Mouse (Mus musculus) myocyte (in vitro differentiated cells): ENCODE results near the gene Gtf3c5. TPM values are rescaled to one million over a fixed set of nuclear protein-coding genes. Genes with fewer than 3 reads are reported as not detected.

Experiments
- H3K27me3 ChIP-seq: one replicate; pipeline ENCODE4 v1.6.1; 2011; ENCODE audit not compliant: control insufficient read depth, insufficient read depth, insufficient read length
- H3K36me3 ChIP-seq: one replicate; pipeline ENCODE4 v1.6.1; 2011; ENCODE audit not compliant: control insufficient read depth, insufficient read depth
- H3K4me2 ChIP-seq: one replicate; pipeline ENCODE4 v1.6.1; 2011; ENCODE audit warnings: low read depth, control low read depth
- H3K4me3 ChIP-seq: one replicate; pipeline ENCODE4 v1.5.1; 2011; ENCODE audit warnings: mild to moderate bottlenecking, control low read depth, moderate library complexity
- H3K79me2 ChIP-seq: one replicate; pipeline ENCODE4 v1.6.1; 2011; ENCODE audit not compliant: control insufficient read depth, insufficient read depth
- H3ac ChIP-seq: one replicate; pipeline ENCODE4 v1.6.1; 2011; ENCODE audit not compliant: control insufficient read depth, insufficient read length
- CEBPB ChIP-seq: IDR thresholded peaks from 2 replicates; pipeline ENCODE4 v1.6.1; 2011; ENCODE audit warnings: mild to moderate bottlenecking, moderate library complexity; ENCODE audit not compliant: poor library complexity, insufficient read depth, severe bottlenecking
- E2F4 ChIP-seq: IDR thresholded peaks from one replicate; pipeline ENCODE4 v1.6.1; 2011; ENCODE audit warnings: mild to moderate bottlenecking, control low read depth, moderate library complexity; ENCODE audit not compliant: insufficient read depth
- MAX ChIP-seq: IDR thresholded peaks from one replicate; pipeline ENCODE4 v1.6.1; 2011; ENCODE audit warnings: low read depth, mild to moderate bottlenecking, control low read depth
- MYOD1 ChIP-seq, 3 experiments: IDR thresholded peaks; one replicate each; pipeline ENCODE4 v1.6.1; 2011; ENCODE audit warnings: control low read depth in 2 of 3, low read depth in 2 of 3, mild to moderate bottlenecking in 2 of 3, moderate library complexity in 1 of 3; ENCODE audit not compliant: insufficient read length in 2 of 3, control insufficient read depth in 1 of 3
- MYOG ChIP-seq, 3 experiments: IDR thresholded peaks; one replicate each; pipeline ENCODE4 v1.6.1; 2011; ENCODE audit warnings: control low read depth in 2 of 3, low read depth in 2 of 3, mild to moderate bottlenecking in 2 of 3; ENCODE audit not compliant: insufficient read length in 2 of 3, control insufficient read depth in 1 of 3, insufficient read depth in 1 of 3
- POLR2A ChIP-seq: IDR thresholded peaks from one replicate; pipeline ENCODE4 v1.6.1; 2011; ENCODE audit warnings: low read depth, mild to moderate bottlenecking, control low read depth, moderate library complexity; ENCODE audit not compliant: insufficient read length
- POLR2AphosphoS2 ChIP-seq: IDR thresholded peaks from one replicate; pipeline ENCODE4 v1.6.1; 2011; ENCODE audit warnings: low read depth, control low read depth; ENCODE audit not compliant: insufficient read length
- REST ChIP-seq: IDR thresholded peaks from one replicate; pipeline ENCODE4 v1.6.1; 2011; ENCODE audit warnings: mild to moderate bottlenecking, control low read depth, moderate library complexity; ENCODE audit not compliant: insufficient read depth, insufficient read length
- SRF ChIP-seq: IDR thresholded peaks from one replicate; pipeline ENCODE4 v1.6.1; 2011; ENCODE audit warnings: low read depth; ENCODE audit not compliant: control insufficient read depth, insufficient read length
- TCF12 ChIP-seq: IDR thresholded peaks from one replicate; pipeline ENCODE4 v1.6.1; 2011; ENCODE audit warnings: mild to moderate bottlenecking, control low read depth; ENCODE audit not compliant: poor library complexity, insufficient read depth, severe bottlenecking
- TCF3 ChIP-seq: IDR thresholded peaks from one replicate; pipeline ENCODE4 v1.6.1; 2011; ENCODE audit warnings: low read depth, control low read depth; ENCODE audit not compliant: insufficient read length
- USF1 ChIP-seq: IDR thresholded peaks from one replicate; pipeline ENCODE4 v1.6.1; 2011; ENCODE audit warnings: low read depth, mild to moderate bottlenecking, control low read depth, moderate library complexity
- polyA plus RNA-seq: library from polyadenylated mRNA; unstranded; fragments of >200 nt; fragmentation: generic; extraction: Trizol; gene quantifications from one replicate; pipeline ENCODE4 v1.2.1, GENCODE M21; 2012; ENCODE audit warnings: missing spikeins

The Gtf3c5 gene
- polyA plus RNA-seq, 1 experiment: 24.4 TPM

- no peak overlapping the region for H3ac ChIP-seq
- no peaks in the 10 kb centered on the region for H3K79me2 ChIP-seq
- no peak overlapping the region for H3K4me3 ChIP-seq
- TF ChIP-seq MAX (no peak), MYOD1 (IDR thresholded peaks at IDR 0.05; ENCODE audit: control insufficient read depth in 1 of 3, insufficient read length in 2 of 3, low read depth in 2 of 3) (no peak), MYOG (IDR thresholded peaks at IDR 0.05; ENCODE audit: control insufficient read depth in 1 of 3, insufficient read depth in 1 of 3, insufficient read length in 2 of 3, low read depth in 2 of 3) (no peak), TCF12 (no peak), TCF3 (no peak), REST (no peak), POLR2A (no peak), CEBPB (no peak), POLR2AphosphoS2 (no peak)
- no peak overlapping the region for H3K4me2 ChIP-seq
- no peaks in the 10 kb centered on the region for H3K36me3 ChIP-seq
- H3K27me3 ChIP-seq: peaks cover 10% of the 10 kb centered on the region
Observed at GRCm38 (mm10) chr2:28609851-28610250, 26.3 kb upstream of the Gtf3c5 start.

DNA sequence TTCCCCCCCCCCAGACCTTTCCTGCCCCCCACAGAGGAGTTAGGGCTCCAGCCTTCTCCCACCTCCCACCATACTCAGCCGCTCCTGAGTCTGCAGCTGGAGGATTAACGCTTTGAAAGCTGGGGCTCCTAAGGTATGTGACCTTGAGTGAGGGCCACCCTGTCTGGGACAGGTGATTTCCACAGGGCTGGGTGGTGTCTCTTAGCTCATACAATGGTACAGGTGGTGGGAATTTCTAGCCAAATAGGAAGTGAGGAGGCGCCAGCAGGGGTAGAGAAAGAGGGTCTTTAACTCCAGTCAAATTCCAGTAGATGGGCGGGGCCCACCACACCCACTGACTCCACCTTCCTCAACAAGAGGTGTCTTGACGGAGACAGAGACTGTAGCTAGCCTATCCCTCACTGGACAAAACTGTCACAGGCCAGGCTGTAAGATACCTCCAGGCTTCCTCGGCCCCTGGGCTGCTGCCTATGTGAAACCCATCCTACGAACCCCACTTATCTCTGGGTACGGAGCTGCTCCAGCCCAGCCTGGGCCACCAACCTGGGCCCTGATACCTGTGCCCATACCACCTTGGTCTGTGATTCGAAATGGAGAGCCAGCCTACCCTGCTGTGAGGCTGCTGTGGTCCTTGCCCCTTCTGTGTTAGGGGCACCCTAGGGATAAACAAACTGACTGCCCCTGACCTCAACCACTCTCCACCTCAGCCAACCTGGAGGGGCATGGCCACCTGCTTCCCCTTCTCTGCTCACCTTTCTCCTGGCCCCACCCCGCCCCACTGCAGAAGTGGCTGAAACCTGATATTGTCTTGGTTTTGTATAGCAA lies 24.0 kb upstream of the Gtf3c5 start:
- Histone ChIP-seq H3K36me3 (no peaks in the 10 kb centered on the region), H3K4me3 (no peak overlapping the region), H3K4me2 (no peak overlapping the region), H3ac (no peak overlapping the region), H3K79me2 (no peaks in the 10 kb centered on the region), H3K27me3 (no peaks in the 10 kb centered on the region)
- TF ChIP-seq POLR2A: no peak
- TF ChIP-seq MYOD1 (IDR thresholded peaks at IDR 0.05; ENCODE audit: control insufficient read depth in 1 of 3, insufficient read length in 2 of 3, low read depth in 2 of 3): no peak
- TF ChIP-seq POLR2AphosphoS2: no peak
- no peak for TF ChIP-seq MAX
- no peak for TF ChIP-seq TCF12
- TF ChIP-seq USF1: no peak
- TF ChIP-seq E2F4: no peak
- TF ChIP-seq CEBPB: no peak
- no peak for TF ChIP-seq MYOG (IDR thresholded peaks at IDR 0.05; ENCODE audit: control insufficient read depth in 1 of 3, insufficient read depth in 1 of 3, insufficient read length in 2 of 3, low read depth in 2 of 3)
- no peak for TF ChIP-seq SRF
- no peak for TF ChIP-seq REST
- no peak for TF ChIP-seq TCF3

DNA sequence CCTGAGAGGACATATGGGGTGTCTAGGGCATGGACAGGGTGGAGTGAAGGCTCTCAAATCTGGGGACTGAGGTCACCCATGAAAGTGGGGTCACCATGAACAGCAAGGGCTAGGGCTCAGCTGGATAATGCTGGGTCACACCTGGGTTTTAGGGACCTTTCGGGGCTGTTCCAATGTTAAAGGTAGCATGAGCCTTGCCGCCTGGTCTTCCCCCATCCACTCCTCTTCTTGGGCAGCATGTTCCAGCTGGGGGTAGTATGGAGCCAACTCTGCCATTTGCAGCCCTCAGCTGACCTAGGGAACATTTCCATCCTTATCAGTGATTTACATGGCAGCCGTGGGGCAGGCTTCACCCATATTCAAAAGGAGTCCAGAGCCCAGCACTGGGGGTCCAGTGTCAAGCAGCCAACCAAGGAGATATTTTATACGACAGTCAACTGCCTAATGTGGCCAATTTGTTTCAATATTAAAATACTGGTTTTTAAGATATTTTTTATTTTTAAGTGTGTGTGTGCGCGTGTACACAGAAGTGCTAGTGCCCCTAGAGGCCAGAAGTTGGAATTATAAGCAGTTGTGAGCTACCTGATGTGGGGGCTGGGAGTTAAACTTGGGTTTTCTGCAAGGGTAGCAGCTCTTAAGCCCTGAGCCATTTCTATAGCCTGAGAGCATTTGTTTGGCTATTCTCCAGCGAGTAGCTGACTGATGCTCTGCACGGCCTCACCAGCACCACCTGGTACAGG lies 23.2 kb upstream of the Gtf3c5 start:
- no peaks in the 10 kb centered on the region for H3K27me3 ChIP-seq
- no peaks in the 10 kb centered on the region for H3K79me2 ChIP-seq
- no peaks in the 10 kb centered on the region for H3K36me3 ChIP-seq
- no peak overlapping the region for H3ac ChIP-seq
- TF ChIP-seq POLR2A (no peak), TCF12 (no peak), TCF3 (no peak), REST (no peak), MAX (no peak), POLR2AphosphoS2 (no peak), CEBPB (no peak), E2F4 (no peak), MYOD1 (IDR thresholded peaks at IDR 0.05; ENCODE audit: control insufficient read depth in 1 of 3, insufficient read length in 2 of 3, low read depth in 2 of 3) (no peak), USF1 (no peak), MYOG (IDR thresholded peaks at IDR 0.05; ENCODE audit: control insufficient read depth in 1 of 3, insufficient read depth in 1 of 3, insufficient read length in 2 of 3, low read depth in 2 of 3) (no peak), SRF (no peak)
- no peak overlapping the region for H3K4me3 ChIP-seq
- H3K4me2 ChIP-seq: no peak overlapping the region

- H3K27me3 ChIP-seq: no peaks in the 10 kb centered on the region
- H3K4me3 ChIP-seq: no peak overlapping the region
- H3K4me2 ChIP-seq: no peak overlapping the region
- no peak overlapping the region for H3ac ChIP-seq
- H3K36me3 ChIP-seq: no peaks in the 10 kb centered on the region
- TF ChIP-seq REST: no peak
- no peak for TF ChIP-seq MAX
- no peak for TF ChIP-seq USF1
- no peak for TF ChIP-seq TCF3
- TF ChIP-seq CEBPB: no peak
- no peak for TF ChIP-seq POLR2AphosphoS2
- no peak for TF ChIP-seq E2F4
- no peak for TF ChIP-seq POLR2A
- TF ChIP-seq MYOD1 (IDR thresholded peaks at IDR 0.05; ENCODE audit: control insufficient read depth in 1 of 3, insufficient read length in 2 of 3, low read depth in 2 of 3): no peak
- no peaks in the 10 kb centered on the region for H3K79me2 ChIP-seq
Observed at GRCm38 (mm10) chr2:28605789-28606541, 22.4 kb upstream of the Gtf3c5 start.
